Mouse (Mus musculus) left cerebral cortex, adult 18-20 months (tissue): ENCODE measurements around the gene Man2a2. TPM values are rescaled to one million over a fixed set of nuclear protein-coding genes. Genes with fewer than 3 reads are reported as not detected.
A peak's percentile ranks its signal among the peaks of the same experiment; 100 is the strongest.
"Not testable (repeated sequence)": the region's sequence is repeated elsewhere in the genome, so short reads cannot be mapped to it uniquely, and the experiment has no call there.

Experiments used
- DNase-seq, 2 experiments: peaks; one replicate each; pipeline ENCODE4 v3.0.0; 2021 to 2022; ENCODE audit warnings: low spot score in 2 of 2, mixed read lengths in 1 of 2
- total RNA-seq, 2 experiments: library from RNA; stranded (reverse); gene quantifications; 2 replicates each; pipeline ENCODE4 v1.2.3; 2021

Gene Man2a2
- total RNA-seq, 2 experiments from 2014 or later = 147 to 153 TPM

DNA sequence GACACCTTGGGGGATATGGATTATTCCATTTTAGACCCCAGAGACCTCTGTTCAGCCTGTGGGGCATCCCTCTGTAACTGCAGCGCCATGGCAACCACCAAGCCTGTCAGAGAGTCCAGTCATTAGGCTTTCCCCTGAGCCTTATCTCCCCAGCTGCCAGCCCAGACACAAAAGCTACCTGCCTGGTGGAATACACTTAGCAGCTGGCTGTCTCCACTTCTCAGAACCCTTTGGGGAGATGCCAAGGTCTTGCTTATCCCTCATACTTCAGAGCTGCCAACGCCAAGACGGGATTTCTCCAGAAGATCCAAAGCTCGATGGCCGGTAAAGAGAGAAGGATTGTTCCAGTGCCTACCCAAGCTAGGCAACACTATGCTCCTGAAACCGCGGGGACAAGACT lies 29.4 kb downstream of the Man2a2 start:
- DNase-seq = no peak

DNA sequence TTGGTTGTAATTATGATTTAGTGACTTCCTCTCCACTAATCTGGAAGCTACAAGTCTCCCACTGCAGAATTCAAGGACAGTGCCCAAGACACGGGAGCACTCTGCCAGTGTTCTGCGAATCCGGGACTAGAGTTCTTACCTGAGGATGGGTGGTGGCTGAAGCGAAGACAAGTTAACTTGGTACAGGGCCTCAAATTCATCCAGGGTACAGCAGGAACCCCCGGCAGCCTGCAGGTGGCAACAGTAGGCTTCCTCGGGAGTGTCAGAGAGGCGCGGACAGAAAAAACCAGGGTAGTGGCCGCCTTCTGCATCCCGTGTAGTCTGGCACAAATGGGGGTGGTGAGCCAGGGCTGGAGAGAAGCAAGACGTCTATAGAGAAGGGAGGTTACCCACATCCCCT lies 30.4 kb downstream of the Man2a2 start, which contains the start of gene Unc45a:
Gene Unc45a, minus strand, starts transcription at position 213 of the 400 bp plus-strand sequence.
- peak; percentile 63 for DNase-seq

DNA sequence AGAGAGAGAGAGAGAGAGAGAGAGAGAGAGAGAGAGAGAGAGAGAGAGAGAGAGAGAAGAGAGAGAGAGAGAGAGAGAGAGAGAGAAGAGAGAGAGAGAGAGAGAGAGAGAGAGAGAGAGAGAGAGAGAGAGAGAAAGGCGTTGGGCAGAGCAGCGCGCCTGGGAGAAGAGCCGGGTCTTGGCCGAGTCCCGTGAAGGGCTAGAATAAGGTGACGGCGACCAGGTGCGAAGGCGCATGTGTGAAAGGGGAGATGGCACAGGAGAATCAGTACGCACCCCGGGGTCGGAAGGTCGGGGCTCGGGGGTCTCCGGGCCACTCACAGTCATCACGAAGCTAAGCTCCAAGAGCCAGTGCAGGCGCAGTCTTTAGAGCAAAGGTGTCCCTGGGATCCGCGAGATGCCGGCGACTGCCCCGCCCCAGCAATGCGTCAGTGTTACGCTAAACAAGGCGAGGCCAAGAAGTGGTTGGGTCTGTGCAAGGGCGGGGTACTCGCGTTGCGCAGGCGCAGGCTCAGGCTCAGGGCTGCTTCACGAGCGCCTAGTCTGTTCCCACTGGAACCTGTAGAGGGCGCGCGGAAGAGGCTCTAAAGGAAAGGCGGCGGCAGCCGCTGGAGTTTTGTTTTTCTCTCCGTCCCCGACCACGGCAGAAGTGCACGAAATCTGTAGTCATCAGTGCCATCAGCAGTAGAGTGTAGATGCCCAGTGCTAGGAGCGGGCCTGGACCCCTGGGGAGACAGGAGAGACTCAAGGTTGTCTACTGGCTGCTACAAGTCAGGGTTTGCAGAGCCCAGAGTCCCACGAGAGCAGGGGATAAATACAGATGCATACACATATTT lies 31.2 kb downstream of the Man2a2 start:
- peak; percentile 98 to 99 for DNase-seq

DNA sequence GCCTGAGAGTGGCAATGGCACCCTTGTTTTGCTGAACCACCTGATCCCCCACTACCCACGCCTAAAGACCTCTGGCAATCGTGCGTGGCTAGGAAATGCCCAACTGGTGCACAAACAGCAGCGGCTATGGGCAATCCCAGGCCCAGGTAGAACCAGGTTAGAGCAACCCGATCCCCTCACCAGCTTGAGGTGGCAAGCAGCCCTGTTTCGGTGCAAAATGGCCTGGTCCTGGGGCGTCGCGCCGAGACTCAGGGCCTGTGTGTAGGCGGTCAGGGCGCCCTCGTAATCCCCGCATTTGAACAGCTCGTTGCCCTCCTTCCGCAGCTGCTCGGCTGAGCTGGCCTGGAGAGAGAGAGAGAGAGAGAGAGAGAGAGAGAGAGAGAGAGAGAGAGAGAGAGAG lies 31.8 kb downstream of the Man2a2 start:
- no peak for DNase-seq

DNA sequence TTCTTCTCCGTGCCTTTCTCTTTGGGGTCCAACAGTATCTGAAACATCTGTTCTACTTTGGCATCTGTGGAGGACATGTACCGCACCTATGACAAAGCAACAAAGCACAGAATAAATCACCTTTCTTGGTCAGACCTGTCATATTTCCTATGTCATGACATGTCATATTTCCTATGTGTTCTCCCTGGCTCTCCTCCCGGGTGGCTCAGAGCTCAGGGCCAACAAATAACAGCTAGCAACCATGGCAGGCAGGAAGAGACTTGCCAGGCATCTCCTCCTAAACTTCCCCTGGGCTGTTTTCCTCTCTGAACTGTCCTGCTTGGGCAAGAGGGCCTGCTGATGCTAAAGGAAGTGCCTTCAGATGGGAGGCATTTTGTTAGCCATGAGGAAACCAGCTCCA lies 34.2 kb downstream of the Man2a2 start:
- no peak for DNase-seq

DNA sequence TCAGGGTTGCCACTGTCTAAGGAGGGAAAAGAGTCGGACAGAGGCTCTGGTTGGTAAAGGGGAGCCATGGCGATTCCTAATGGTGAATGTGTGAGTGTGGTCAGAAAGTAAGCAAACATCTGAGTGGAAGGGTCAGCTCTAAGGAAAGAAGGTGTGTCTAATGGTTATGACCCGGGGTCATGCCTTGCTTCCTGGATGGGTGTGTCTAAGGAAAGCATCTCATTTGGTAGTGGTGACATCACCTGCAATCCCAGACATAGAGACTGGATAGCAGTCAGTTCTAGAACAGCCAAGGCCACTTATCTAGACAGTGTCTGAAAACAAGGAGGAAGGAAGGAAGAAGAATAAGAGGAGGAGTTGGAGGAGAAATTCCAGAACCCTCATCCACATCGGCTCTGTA lies 36.3 kb downstream of the Man2a2 start:
- no peak for DNase-seq

DNA sequence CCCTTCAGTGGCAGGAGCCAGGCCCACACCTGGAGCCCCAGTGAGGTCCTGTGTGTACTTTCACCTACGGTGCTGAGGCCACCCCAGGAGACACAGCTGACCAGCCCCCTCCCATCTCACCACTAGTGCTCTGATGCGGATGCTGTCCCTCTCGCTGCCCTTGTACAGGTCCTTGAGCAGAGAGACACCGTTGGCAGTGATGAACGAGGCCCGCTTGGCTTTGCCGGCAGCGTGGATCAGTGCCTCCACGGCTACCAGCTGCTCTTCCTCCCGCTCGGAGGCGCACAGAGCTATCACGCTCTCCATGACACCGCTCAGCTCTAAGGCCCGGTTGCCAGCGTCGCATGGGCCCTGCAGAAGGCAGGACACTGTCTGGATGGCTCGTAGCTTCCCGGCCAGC lies 39.7 kb downstream of the Man2a2 start:
- no peak for DNase-seq

DNA sequence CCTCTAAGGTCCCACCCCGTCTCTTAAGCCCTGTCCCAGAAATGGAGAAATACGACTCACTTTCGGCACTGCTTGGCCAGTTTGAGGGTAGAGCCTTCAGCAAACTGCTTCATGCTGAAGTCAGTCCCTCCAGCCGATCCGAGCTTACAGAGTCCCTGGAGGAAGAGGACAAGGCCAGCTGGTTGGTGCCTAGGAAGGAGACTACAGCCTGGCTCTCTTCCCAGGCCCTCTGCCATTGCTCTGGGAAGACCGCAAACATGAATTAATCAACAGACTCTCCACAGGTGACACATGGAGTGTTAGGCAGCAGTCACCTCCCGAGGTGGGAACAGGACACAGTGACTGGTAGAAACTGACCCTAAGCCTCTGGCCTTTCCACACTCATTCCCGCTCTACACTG lies 40.9 kb downstream of the Man2a2 start:
- no peak for DNase-seq

DNA sequence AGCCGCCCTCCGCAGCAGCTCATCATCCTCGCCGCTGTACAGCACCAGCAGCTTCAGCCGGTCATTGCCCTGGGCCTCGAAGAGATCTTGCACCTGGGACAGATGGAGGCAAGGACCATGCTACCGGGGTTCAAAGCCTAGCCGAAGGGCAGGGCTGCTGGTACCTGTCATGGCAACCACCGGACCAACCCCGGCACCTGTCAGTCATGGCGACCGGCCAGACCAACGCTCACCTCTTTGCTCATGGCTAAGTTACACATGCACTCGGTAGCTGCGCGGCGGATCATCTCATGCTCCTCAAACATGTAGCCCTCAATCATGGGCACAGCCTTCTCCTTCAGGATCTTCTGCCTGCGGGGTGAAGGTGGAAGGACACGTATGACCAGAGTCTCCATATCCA lies 45.1 kb downstream of the Man2a2 start:
- no peak for DNase-seq

DNA sequence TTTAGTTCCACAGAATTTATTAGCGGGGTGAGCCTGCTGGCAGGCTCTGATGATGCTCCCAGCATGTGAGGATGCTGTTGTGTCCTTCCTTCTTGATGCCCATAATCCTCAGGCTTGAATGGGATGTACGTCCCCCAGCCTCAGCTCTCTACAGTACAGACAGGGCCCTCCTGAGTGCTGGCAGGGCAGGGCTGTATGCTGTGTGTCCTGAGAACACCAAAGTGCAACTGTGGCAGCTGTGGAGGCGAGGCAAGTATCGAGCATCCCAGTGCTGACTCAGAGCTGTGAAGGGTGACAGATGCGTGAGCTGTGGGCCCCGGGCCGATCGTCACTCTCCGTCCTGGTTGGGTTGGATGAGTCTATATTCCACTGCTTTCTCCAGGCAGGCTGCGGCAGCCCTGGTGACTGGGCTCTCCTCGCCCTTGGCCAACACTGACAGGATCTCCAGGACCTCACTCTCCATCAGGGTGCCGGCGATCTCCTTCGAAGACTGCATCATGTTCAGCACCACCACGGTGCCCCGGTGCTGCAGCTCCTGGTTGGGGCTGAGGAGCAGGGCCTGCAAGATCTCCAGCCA lies 45.8 kb downstream of the Man2a2 start:
- DNase-seq = no peak

DNA sequence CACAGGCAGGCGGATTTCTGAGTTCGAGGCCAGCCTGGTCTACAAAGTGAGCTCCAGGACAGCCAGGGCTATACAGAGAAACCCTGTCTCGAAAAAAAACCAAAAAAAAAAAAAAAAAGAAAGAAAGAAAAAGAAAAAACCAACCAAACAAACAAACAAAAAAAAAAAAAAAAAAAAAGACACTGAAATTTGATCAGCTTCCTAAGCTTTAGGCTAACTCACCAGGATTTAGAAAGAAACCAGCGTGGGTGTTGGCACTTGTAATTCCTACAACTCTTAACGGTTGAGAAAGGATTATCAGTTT lies 46.4 kb downstream of the Man2a2 start:
- not testable (repeated sequence) for DNase-seq

DNA sequence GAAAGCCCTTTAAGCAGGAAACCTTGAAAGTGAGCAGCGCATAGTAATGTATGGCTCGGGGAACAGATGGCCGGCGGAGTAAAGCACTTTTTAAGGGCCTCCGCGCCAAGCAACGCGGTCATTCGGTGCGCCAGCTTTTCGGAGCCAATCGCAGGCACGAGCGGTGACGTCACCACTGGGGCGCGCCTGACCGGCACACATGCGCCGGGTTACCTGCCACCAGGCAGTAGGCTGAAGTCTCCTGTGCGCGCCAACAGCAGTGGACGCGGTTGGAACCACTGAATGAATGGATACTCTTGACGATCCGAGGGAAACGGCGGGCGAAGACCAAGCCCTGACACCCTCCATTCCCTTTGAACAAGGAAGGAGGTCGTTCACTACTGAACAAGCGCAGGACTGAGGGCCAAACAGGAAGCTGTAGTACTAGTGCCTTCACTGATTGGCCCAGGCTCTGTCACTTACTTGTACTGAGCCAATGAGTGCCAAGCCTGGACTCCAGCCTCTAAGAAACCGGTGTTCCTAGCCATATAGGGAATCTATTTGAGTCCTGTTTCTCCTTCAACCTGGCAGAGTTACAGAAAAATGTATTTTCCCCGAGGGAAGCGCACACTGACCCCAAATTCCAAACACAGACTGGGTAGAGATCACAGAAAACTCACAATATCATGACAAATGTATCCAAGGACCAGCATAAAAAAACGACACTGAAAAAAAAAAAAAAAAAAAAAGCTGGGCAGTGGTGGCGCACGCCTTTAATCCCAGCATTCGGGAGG lies 46.9 kb downstream of the Man2a2 start, which contains the start of gene Rccd1:
Gene Rccd1, minus strand, starts transcription at position 412 of the 773 bp plus-strand sequence.
- peak; percentile 95 to 96 for DNase-seq

DNA sequence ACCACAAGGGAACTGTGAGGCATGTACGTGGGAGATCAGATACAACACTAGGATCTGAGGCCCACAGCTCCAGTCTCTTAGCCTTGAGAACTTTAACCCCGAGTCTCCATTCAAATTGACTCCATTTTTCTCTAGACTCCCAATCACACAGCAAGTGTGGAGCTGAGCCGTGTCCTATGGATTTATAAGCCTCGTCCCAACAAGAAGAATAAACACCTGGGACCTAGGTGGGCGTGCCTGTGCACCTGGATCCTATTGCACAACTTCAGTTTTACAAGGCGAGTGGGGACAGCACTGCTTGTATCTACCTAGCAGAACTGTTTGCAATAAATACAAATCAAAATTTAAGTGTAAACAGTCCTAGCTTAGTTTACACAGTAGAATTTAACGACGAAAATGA lies 47.8 kb downstream of the Man2a2 start:
- DNase-seq = no peak

DNA sequence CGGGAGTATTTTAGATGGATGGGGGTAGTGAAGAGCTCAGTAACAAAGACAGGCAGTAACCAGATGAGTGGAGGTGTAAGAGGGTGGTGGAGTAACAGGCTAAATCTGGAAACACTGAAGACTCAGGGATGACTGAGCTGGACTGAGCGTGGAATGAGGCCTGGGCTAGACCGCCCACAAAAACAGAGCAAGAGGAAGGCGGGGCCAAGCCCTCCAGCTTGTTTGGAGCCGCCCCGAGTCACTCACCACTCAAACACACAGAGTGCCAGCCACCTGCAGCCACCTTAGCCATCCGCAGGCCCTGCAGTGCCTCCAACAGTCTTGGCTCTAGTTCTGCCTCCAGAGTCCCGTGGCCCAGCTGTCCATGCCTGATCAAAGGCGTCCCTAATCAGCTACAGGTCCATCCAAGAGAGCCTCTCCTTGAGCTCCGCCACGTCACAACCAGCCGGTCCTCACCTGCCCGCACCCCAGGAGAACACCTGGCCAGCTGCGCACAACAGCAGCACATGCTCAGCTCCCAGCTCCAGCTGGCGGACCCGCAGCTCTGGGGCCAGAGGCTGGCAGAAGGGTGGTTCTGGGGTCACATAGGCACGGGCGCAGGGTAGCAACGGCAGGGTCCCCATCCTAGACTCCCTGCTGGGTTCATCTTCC lies 51.2 kb downstream of the Man2a2 start:
- DNase-seq = no peak

DNA sequence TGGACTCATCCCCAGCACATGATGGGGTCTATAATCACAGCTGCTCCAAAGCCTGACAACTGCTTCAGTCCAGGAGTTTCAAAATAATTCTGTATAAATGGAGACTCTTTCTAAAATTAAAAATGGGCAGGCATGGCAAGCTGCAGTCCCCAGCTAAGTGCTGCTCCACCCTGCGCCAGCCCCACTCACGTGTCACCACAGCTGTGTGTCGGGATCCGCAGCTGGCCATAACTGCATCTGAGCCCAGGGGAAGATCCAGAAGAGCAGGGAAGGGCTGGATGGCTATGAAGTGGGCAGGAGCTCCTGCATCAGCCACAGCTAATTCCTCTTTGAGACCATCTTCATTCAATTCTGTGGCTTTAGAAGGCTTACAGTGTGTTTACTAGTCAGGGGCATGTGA lies 52.5 kb downstream of the Man2a2 start:
- DNase-seq = no peak

DNA sequence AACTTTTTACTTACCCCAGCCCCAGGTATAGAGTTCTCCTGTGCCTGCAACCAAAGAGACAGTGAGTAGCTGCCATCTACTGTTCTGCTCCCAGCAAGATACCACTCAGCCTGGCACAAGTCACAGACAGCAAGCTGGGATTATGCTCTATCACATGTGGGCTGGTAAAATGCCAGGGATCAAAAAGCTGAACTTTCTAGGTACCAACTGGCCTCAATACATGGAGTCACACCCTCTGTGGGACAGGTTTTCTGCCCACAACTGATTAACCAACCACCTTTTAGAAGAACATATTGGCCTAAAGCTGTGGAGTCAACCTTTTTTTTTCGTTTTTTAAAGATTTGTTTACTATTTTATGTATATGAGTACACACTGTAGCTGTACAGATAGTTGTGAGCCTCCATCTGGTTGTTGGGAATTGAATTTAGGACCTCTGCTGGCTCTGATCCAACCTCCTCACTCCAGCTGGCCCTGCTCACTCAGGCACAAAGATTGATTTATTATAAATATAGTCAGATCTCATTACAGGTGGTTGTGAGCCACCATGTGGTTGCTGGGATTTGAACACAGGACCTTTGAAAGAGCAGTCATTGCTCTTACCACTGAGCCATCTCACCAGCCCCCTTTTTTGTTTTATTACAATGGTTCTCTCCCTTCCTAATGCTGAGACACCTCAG lies 53.6 kb downstream of the Man2a2 start:
- DNase-seq = no peak

DNA sequence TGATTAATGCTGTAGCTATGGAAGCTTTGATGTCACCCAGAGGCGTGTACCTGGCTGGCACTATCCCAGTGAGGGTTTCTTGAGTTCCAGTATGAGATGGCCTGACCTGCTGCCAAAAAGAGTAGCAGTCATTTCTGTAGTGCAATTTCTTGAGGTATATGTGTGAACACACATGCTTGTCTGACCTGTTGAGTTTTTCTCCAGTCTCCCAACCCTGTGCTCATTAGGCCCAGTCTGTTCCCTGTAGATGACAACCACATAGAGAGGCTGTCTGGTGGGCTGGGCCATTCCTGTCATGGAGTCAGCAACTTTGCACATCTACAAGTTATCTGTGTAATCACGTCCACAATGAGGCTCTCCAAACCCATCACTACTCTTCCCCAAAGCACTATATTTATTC lies 55.4 kb downstream of the Man2a2 start:
- DNase-seq = no peak

DNA sequence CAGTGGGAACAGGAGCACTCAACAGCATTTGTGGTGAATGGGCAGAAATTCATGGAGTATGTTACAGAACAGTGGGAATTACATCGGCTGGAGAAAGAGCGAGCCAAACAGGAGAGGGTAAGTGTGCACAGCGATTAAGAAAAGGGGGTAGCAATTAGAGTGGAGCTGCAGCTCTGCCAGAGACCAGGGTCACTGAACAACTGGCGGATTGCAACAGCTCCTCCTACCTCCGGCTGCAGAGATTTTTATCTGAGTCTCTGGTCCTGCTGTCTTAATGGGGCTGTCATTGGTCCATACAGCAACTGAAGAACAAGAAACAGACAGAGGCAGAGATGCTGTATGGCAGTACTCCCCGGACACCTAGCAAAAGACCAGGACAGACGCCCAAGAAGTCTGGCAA lies 60.4 kb downstream of the Man2a2 start:
- no peak for DNase-seq

DNA sequence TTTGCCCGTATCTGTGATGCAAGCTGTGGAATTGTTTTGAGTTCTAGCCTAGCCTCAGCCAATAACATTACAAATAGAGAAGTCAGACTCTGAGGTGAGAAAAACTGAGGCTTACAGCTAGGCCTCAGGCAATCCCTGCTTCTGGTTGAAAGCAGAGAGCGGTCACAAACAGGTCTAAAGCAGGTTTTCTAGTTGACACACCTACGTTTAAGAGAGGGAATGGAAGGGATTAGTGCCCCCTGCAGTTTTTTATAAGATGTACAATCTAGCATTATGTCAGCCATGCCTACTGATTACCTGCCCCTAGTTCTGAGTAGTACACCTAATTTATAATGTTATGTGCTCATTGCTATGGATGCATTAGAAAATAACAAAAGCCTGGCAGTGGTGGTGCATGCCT lies 63.4 kb downstream of the Man2a2 start:
- DNase-seq = no peak

DNA sequence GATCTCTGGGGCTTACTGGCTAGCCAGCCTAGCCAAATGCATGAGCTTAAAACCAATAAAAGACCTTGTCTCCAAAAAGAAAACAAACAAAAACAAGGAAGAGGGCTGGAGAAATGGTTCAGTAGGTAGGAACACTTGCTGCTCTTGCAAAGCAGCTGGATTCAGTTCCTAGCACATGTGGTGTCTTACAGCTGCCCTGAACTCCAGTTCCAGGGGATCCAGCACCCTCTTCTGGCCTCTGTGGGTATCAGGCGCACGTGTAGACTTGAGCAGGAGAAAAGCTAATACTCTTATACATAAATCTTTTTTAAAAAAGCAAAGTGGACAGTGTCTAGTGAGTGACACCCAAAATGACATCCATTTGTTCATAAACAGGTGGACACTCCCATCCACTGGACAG lies 69.7 kb downstream of the Man2a2 start:
- DNase-seq = no peak

DNA sequence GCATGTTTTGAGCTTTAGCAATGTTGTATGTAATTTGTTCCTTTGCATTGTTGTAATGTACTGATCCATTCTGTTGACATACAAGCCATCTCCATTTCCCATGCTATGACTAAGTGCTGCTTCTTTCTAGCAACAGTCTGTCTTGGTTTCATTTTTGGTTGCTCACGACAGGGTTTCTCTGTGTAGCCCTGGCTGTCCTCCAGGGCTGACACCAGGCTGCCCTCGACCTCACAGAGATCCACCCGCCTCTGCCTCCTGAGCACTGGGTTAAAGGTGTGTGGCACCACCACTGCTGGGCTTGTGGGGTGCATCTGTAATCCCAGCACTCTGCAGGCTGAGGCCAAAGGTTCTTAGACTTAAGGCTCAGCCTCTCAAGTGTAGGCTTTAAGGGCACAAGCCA lies 71.6 kb downstream of the Man2a2 start:
- no peak for DNase-seq
